Mouse (Mus musculus) left cerebral cortex, adult 6 months (tissue): Measurements from ENCODE around the gene Rft1. TPM values are rescaled to one million over a fixed set of nuclear protein-coding genes. Genes with fewer than 3 reads are reported as not detected.

Experiments used
- long read RNA-seq, 2 experiments: library from polyadenylated mRNA; unstranded; transcript quantifications; one replicate each; pipeline ENCODE4 v2.0.0; 2019 to 2020
- polyA plus RNA-seq: library from polyadenylated mRNA; unstranded; fragments of <200 nt; fragmentation: Nextera tagmentation; gene quantifications from 2 replicates; pipeline ENCODE4 v1.2.3, GENCODE M21; 2021

The Rft1 gene
- polyA plus RNA-seq = 10.4 and 10.8 TPM in 2 replicates
- long read RNA-seq, experiment 1, transcript Rft1-201 (13 exons, 2,387 nt) = major isoform, 61 of 91 reads
- long read RNA-seq, experiment 1, transcript Rft1-207 (13 exons, 2,347 nt) = minor isoform, 5 of 91 reads
- long read RNA-seq, experiment 1, partial matches to known transcripts = 5 of 91 reads
- long read RNA-seq, experiment 1, other reads (novel, unspliced or antisense) = 17 of 91 reads
- long read RNA-seq, experiment 2, transcript Rft1-201 (13 exons, 2,387 nt) = major isoform, 11 of 21 reads
- long read RNA-seq, experiment 2, partial matches to known transcripts = 6 of 21 reads
- long read RNA-seq, experiment 2, other reads (novel, unspliced or antisense) = 4 of 21 reads

DNA sequence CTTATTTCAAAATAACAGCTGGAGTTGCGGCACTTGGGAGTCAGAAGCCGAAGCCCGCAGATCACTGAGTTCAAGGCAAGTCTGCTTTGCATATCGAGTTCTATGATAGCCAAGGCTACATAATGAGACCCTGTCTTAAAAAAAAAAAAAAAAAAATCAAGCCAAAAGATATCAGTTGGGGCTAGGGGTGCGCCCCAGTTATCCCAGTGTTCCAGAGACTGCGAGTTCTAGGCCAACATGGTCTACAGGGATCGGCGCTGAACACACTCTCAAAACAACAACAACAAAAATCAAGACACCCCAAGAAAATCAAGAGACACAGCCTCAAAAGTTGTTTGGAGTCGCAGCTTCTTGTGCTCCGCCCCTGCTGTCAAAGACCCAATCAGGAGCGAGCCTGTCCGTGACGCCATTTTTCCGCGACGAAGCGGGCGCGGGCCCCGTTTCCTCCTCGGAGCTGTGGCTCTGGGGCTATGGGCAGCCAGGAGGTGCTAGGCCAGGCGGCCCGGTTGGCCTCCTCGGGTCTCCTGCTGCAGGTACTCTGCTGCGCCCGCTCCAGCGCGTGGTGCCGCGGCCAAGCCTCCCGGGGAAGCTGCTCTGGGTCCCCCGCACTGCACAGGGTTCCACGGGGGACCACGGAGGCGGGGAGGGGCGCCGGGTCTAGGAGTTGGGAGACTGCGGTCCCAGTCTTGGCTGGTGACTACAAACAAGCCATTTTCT, at the start of gene Rft1:
TSS of gene Rft1 (plus strand) at position 418 of the 717 bp plus-strand sequence.

DNA sequence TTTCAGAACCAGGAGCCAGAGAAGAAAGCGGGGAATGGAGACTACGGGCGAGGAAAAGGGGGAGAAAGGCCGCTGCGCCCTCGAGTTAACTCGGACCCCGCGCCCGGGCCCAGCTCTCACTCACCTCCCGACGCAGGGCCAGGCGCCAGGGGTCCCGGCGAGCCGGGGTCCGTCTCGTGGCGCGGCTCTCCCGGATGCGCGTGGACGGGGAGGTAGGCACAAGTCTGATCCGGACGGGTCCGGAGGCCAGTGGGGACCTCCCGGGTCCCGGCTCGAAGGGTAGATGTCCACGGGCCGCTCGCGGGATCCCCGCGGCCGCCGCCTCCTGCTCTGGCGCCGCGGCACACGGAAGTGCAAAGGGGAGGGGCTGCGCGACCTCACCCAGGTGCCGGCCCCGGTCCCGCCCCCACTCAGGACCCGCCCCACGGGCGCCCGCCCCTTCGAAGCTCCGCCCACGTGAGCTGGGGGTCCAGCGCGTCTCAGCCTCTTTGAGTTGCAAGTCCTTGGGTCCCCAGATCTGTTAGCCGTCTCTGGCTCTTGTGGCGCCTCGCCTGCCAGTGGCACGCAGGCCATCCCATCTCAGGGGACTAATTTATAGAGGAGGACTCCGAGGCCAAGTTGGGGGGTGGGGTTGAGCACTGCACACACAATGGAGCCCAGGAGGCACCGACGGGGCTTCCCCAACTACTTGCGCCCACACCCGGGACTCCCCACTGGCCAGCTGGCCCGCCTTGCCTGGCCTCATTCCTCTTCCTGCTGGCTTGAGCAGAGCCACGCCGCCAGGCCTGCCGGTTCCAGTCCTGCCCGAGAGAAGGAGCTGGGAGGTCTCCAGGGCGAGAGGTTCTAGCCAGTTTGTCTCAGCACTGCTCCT, 28.1 kb upstream of the Rft1 start, which contains the start of gene Prkcd:
TSS of gene Prkcd (minus strand) at position 355 of the 871 bp plus-strand sequence.

GRCm38 (mm10) chr14:30714799-30715617, 60.8 kb downstream of the Rft1 start, which contains the start of gene Sfmbt1:
Sfmbt1 (plus strand) TSS chr14:30714849.

Other genes starting within 250 kb of the Rft1 start
- gene Dcp1a, start 174.8 kb upstream of the Rft1 start, polyA plus RNA-seq = 6.9 and 9.1 TPM in 2 replicates
- 3.3 and 4.6 TPM in 2 replicates for gene Cacna1d, start 162.9 kb upstream of the Rft1 start, polyA plus RNA-seq
- 101 and 176 TPM in 2 replicates for gene Tkt, start 106.0 kb upstream of the Rft1 start, polyA plus RNA-seq
- gene Prkcd, start 28.1 kb upstream of the Rft1 start, polyA plus RNA-seq = 5.0 and 5.8 TPM in 2 replicates
- gene Sfmbt1, start 60.5 kb downstream of the Rft1 start, polyA plus RNA-seq = 6.9 and 12.6 TPM in 2 replicates
- gene Tmem110, start 171.2 kb downstream of the Rft1 start, polyA plus RNA-seq = 3.0 and 12.7 TPM in 2 replicates
- gene Mustn1, start 224.8 kb downstream of the Rft1 start, polyA plus RNA-seq = 1.7 and 2.2 TPM in 2 replicates
- not detected in 2 replicates for gene Itih4, start 232.1 kb downstream of the Rft1 start, polyA plus RNA-seq